Mouse (Mus musculus): ENCODE results near the gene Adcy2. TPM values are rescaled to one million over a fixed set of nuclear protein-coding genes. Genes with fewer than 3 reads are reported as not detected.

Gene Adcy2
- polyA plus RNA-seq, 1 experiment from 2014 or later = 7.5 TPM

- Histone ChIP-seq H3K27ac (peak overlapping the region; percentile 76), H3K4me2 (no peak overlapping the region), H3K36me3 (peaks cover 57% of the 10 kb centered on the region), H3K4me1 (peaks cover 15% of the 10 kb centered on the region; the same call in 1 of the 2 replicates), H3K27me3 (no peaks in the 10 kb centered on the region), H3K9me3 (no peaks in the 10 kb centered on the region), H3K4me3 (no peak overlapping the region), H3K9ac (no peak overlapping the region)
- 36% methylated on average over 10 of the region's 10 CpGs for WGBS
- ATAC-seq (ENCODE audit: insufficient number of reproducible peaks, low FRiP score, low TSS enrichment, low read depth) = peak; percentile 72
These were observed 426.1 kb downstream of the Adcy2 start for GRCm38 (mm10) chr13:68572966-68573913.

- H3K4me3 ChIP-seq = no peak overlapping the region
- no peaks in the 10 kb centered on the region for H3K27me3 ChIP-seq
- WGBS = 63% methylated on average over 19 of the region's 19 CpGs
- peaks cover 55% of the 10 kb centered on the region for H3K36me3 ChIP-seq
- no peaks in the 10 kb centered on the region for H3K9me3 ChIP-seq
- ATAC-seq (ENCODE audit: insufficient number of reproducible peaks, low FRiP score, low TSS enrichment, low read depth) = no peak
- H3K4me2 ChIP-seq = no peak overlapping the region
- H3K27ac ChIP-seq = peak overlapping the region; percentile 76; the same call in 1 of the 2 replicates
- H3K9ac ChIP-seq = no peak overlapping the region
- H3K4me1 ChIP-seq = peaks cover 15% of the 10 kb centered on the region; the same call in 1 of the 2 replicates
These were observed 427.1 kb downstream of the Adcy2 start for GRCm38 (mm10) chr13:68572247-68572646.

Measured in limb, embryonic 15.5 days (tissue).